ENCODE assay signal across 17 mouse cellular contexts in the genomic region with DNA sequence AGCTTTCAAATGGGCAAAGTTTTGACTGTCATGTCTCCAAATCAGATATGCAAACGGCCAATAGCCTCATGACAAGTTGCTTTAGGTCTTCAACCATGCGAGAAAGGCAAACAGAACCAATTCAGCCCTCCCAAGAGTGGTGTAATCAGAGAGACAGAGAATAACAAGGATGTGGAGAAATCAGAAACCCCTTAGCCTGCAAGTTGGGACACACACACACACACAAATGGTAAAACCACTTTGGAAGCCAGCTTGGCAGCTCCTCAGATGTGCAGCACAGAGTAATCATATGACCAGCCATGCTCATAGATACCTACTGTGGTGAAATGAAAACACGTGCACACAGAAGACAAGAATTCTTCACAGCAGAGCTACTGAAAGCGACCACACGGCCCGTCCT.
"Had no signal": no experiment of that assay in that cellular context is flagged by ENCODE, and none has a peak within 500 bp of the region (broad histone marks: within the 10 kb centered on the region; RNA-seq: fewer than 3 reads in every experiment).

No protein-coding gene starts in this region.

- DNase-seq: lung, adult 2 months; lung, postnatal 14 days; lung, postnatal 36 days; right cerebral cortex, postnatal 14 days; thymus, adult 2 months; thymus, postnatal 25 days; thymus, postnatal 4 days had no signal

- H3K4me2 ChIP-seq: lung, embryonic 15.5 days; midbrain, embryonic 11.5 days; midbrain, embryonic 13.5 days; midbrain, embryonic 15.5 days; neural tube, embryonic 12.5 days; stomach, embryonic 15.5 days had no signal

- ATAC-seq: lung, postnatal 0 days; midbrain, embryonic 13.5 days; midbrain, embryonic 15.5 days had no signal

- H3K27me3 ChIP-seq: lung, embryonic 15.5 days; megakaryocyte, embryonic 14.5 days; midbrain, embryonic 13.5 days; midbrain, embryonic 15.5 days; neural tube, embryonic 12.5 days; stomach, embryonic 15.5 days had no signal

- H3K9me3 ChIP-seq: lung, embryonic 15.5 days; midbrain, embryonic 13.5 days; midbrain, embryonic 15.5 days; neural tube, embryonic 12.5 days; stomach, embryonic 15.5 days had no signal

- H3K4me3 ChIP-seq: lung, embryonic 15.5 days; megakaryocyte, embryonic 14.5 days; midbrain, embryonic 13.5 days; midbrain, embryonic 15.5 days; neural tube, embryonic 12.5 days; stomach, embryonic 15.5 days had no signal

- H3K36me3 ChIP-seq: lung, embryonic 15.5 days; midbrain, embryonic 13.5 days; midbrain, embryonic 15.5 days; neural tube, embryonic 12.5 days; stomach, embryonic 15.5 days had no signal

- H3K27ac ChIP-seq: lung, embryonic 15.5 days; macrophage; midbrain, embryonic 13.5 days; midbrain, embryonic 15.5 days; neural tube, embryonic 12.5 days; stomach, embryonic 15.5 days; stomach, postnatal 0 days had no signal

- H3K4me1 ChIP-seq: lung, embryonic 15.5 days; midbrain, embryonic 13.5 days; neural tube, embryonic 12.5 days; stomach, embryonic 15.5 days had no signal

- H3K9ac ChIP-seq: lung, embryonic 15.5 days; midbrain, embryonic 13.5 days; midbrain, embryonic 15.5 days; neural tube, embryonic 12.5 days; stomach, embryonic 15.5 days had no signal
